Mouse (Mus musculus) MEL (cell line): Measurements from ENCODE around the gene Zeb2. TPM values are rescaled to one million over a fixed set of nuclear protein-coding genes. Genes with fewer than 3 reads are reported as not detected.

Source experiments
- DNase-seq: peaks from one replicate; pipeline ENCODE4 v3.0.0; 2011; ENCODE audit warnings: low read depth, low spot score
- H3K27ac ChIP-seq: 2 replicates; pipeline ENCODE4 v1.5.1; 2012; ENCODE audit warnings: low read depth, mild to moderate bottlenecking, control low read depth, low read length, moderate library complexity; ENCODE audit not compliant: control insufficient read depth
- H3K27me3 ChIP-seq, 2 experiments: fragments of 150-350 bp in 1 of 2; sonication (generic) in 1 of 2; 2 replicates each; pipeline ENCODE4 v1.6.1; 2012; ENCODE audit warnings: low read length in 2 of 2, mild to moderate bottlenecking in 2 of 2, improper control_type of control experiment in 1 of 2, moderate library complexity in 1 of 2; ENCODE audit not compliant: insufficient read depth in 2 of 2, control insufficient read depth in 1 of 2
- H3K36me3 ChIP-seq, 2 experiments: 2 replicates each; pipeline ENCODE4 v1.6.1; 2012 to 2014; ENCODE audit warnings: low read length in 2 of 2, improper control_type of control experiment in 1 of 2, inconsistent platforms in 1 of 2, mild to moderate bottlenecking in 1 of 2; ENCODE audit not compliant: insufficient read depth in 2 of 2, control insufficient read depth in 1 of 2
- H3K4me1 ChIP-seq, 2 experiments: fragments of 150-350 bp in 1 of 2; sonication (generic) in 1 of 2; 2 replicates each; pipeline ENCODE4 v1.6.1; 2012; ENCODE audit warnings: low read length in 2 of 2, improper control_type of control experiment in 1 of 2, mild to moderate bottlenecking in 1 of 2; ENCODE audit not compliant: insufficient read depth in 2 of 2, control insufficient read depth in 1 of 2
- H3K4me3 ChIP-seq, 2 experiments: fragments of 150-350 bp in 1 of 2; sonication (generic) in 1 of 2; 2 replicates each; pipeline ENCODE4 v1.5.1; 2012; ENCODE audit warnings: low read depth in 2 of 2, low read length in 2 of 2, mild to moderate bottlenecking in 2 of 2, moderate library complexity in 2 of 2, control low read depth in 1 of 2, improper control_type of control experiment in 1 of 2; ENCODE audit not compliant: control insufficient read depth in 1 of 2, insufficient read depth in 1 of 2
- H3K79me2 ChIP-seq: 2 replicates; pipeline ENCODE4 v1.6.1; 2012; ENCODE audit warnings: mild to moderate bottlenecking, low read length, moderate library complexity; ENCODE audit not compliant: control insufficient read depth, poor library complexity, insufficient read depth
- H3K9ac ChIP-seq: 2 replicates; pipeline ENCODE4 v1.6.1; 2012; ENCODE audit warnings: low read depth, mild to moderate bottlenecking, control low read depth, low read length, moderate library complexity; ENCODE audit not compliant: control insufficient read depth, poor library complexity, severe bottlenecking
- H3K9me3 ChIP-seq: fragments of 150-350 bp; sonication (generic); replicated peaks from 2 replicates; pipeline ENCODE4 v1.6.1; 2012; ENCODE audit warnings: mild to moderate bottlenecking, low read length, improper control_type of control experiment, moderate library complexity; ENCODE audit not compliant: insufficient read depth
- CHD2 ChIP-seq: IDR thresholded peaks from 2 replicates; pipeline ENCODE4 v1.6.1; 2011; ENCODE audit warnings: low read length, improper control_type of control experiment
- EP300 ChIP-seq, 2 experiments: IDR thresholded peaks; 2 replicates each; pipeline ENCODE4 v1.6.1; 2011; ENCODE audit warnings: improper control_type of control experiment in 2 of 2, low read length in 2 of 2, low read depth in 1 of 2, mild to moderate bottlenecking in 1 of 2
- ETS1 ChIP-seq: IDR thresholded peaks from 2 replicates; pipeline ENCODE4 v1.6.1; 2012; ENCODE audit warnings: low read depth, mild to moderate bottlenecking, inconsistent platforms, low read length, improper control_type of control experiment, moderate library complexity
- GABPA ChIP-seq: IDR thresholded peaks from 2 replicates; pipeline ENCODE4 v1.6.1; 2012; ENCODE audit warnings: low read depth, mild to moderate bottlenecking, inconsistent platforms, low read length, improper control_type of control experiment, moderate library complexity
- GATA1 ChIP-seq: IDR thresholded peaks from 2 replicates; pipeline ENCODE4 v1.6.1; 2011; ENCODE audit warnings: low read depth, low read length, improper control_type of control experiment
- JUND ChIP-seq: IDR thresholded peaks from 2 replicates; pipeline ENCODE4 v1.6.1; 2011; ENCODE audit warnings: low read depth, mild to moderate bottlenecking, improper control_type of control experiment, low read length
- MAX ChIP-seq: IDR thresholded peaks from 2 replicates; pipeline ENCODE4 v1.6.1; 2011; ENCODE audit warnings: low read length, improper control_type of control experiment
- MEF2A ChIP-seq: IDR thresholded peaks from 2 replicates; pipeline ENCODE4 v1.6.1; 2014; ENCODE audit warnings: low read depth, mild to moderate bottlenecking, inconsistent platforms, low read length, improper control_type of control experiment; ENCODE audit not compliant: poor library complexity, insufficient replicate concordance, severe bottlenecking; ENCODE audit errors: extremely low read depth
- MXI1 ChIP-seq: IDR thresholded peaks from 2 replicates; pipeline ENCODE4 v1.6.1; 2011; ENCODE audit warnings: mild to moderate bottlenecking, low read depth, low read length, improper control_type of control experiment
- RCOR1 ChIP-seq: IDR thresholded peaks from 2 replicates; pipeline ENCODE4 v1.6.1; 2012; ENCODE audit warnings: low read depth, mild to moderate bottlenecking, inconsistent platforms, low read length, improper control_type of control experiment
- TCF12 ChIP-seq: IDR thresholded peaks from 2 replicates; pipeline ENCODE4 v1.6.1; 2014; ENCODE audit warnings: low read depth, mild to moderate bottlenecking, inconsistent platforms, low read length, improper control_type of control experiment, moderate library complexity
- ZMIZ1 ChIP-seq: IDR thresholded peaks from 2 replicates; pipeline ENCODE4 v1.6.1; 2012; ENCODE audit warnings: low read depth, mild to moderate bottlenecking, inconsistent platforms, low read length, improper control_type of control experiment, moderate library complexity
- polyA plus RNA-seq, 2 experiments: library from polyadenylated mRNA; stranded (reverse) in 1 of 2; unstranded in 1 of 2; fragments of >175 nt in 1 of 2; fragments of >200 nt in 1 of 2; gene quantifications; 2 replicates each; pipeline versions ENCODE4 v1.2.1 to v1.2.4; 2012; ENCODE audit warnings: low replicate concordance in 2 of 2, low read depth in 1 of 2; ENCODE audit not compliant: insufficient read length in 2 of 2, insufficient read depth in 1 of 2, missing spikeins in 1 of 2
- total RNA-seq: library from RNA; depleted of rRNA; stranded (reverse); fragments of 300-350 nt; gene quantifications from 2 replicates; pipeline ENCODE4 v1.2.3, GENCODE M21; 2012

Zeb2 gene
- total and polyA plus RNA-seq, 3 experiments = 12.8 to 12.9 TPM; not detected in 1

- TF ChIP-seq GABPA = no peak
- TF ChIP-seq MEF2A = no peak
These were observed 39.2 kb downstream of the Zeb2 start (continued) for GRCm38 (mm10) chr2:45077938-45078487.

GRCm38 (mm10) chr2:45077383-45077782 is 39.8 kb downstream of the Zeb2 start:
- no peak for DNase-seq
- peaks cover 13% of the 10 kb centered on the region; the same call in 1 of the 2 replicates for H3K79me2 ChIP-seq
- peak overlapping the region; percentile 60 for H3K27ac ChIP-seq
- TF ChIP-seq MEF2A = no peak
- TF ChIP-seq RCOR1 = peak; percentile 27; the same call in 1 of the 2 replicates
- peak; percentile 60 for TF ChIP-seq GATA1
- TF ChIP-seq JUND = no peak
- TF ChIP-seq EP300 (IDR thresholded peaks at IDR 0.05; ENCODE audit: low read depth in 1 of 2, low read length in 2 of 2) = peak; percentile 57 to 59; a peak in 2 of 4 replicates
- peak; percentile 49; the same call in 1 of the 2 replicates for TF ChIP-seq ETS1
- no peak for TF ChIP-seq MAX
- TF ChIP-seq TCF12 = 0 out of 2 replicates have a peak, but pooled peaks have one; percentile 24
- 0 out of 2 replicates have a peak, but pooled peaks have one; percentile 18 for TF ChIP-seq MXI1
- no peaks in the 10 kb centered on the region for H3K9me3 ChIP-seq
- no peaks in the 10 kb centered on the region for H3K27me3 ChIP-seq
- peaks cover 3 to 39% of the 10 kb centered on the region in 2 experiments; a peak in 3 of 4 replicates for H3K36me3 ChIP-seq
- no peak overlapping the region for H3K4me3 ChIP-seq
- H3K4me1 ChIP-seq = peaks cover 19 to 26% of the 10 kb centered on the region in 2 experiments
- no peak overlapping the region for H3K9ac ChIP-seq

- Histone ChIP-seq H3K36me3 (peaks cover 5 to 40% of the 10 kb centered on the region in 2 experiments), H3K27me3 (no peaks in the 10 kb centered on the region), H3K79me2 (peaks cover 4% of the 10 kb centered on the region; the same call in 1 of the 2 replicates), H3K9me3 (no peaks in the 10 kb centered on the region), H3K9ac (no peak overlapping the region), H3K4me3 (no peak overlapping the region), H3K27ac (no peak overlapping the region), H3K4me1 (peaks cover 19 to 27% of the 10 kb centered on the region in 2 experiments)
- TF ChIP-seq CHD2 (no peak), ZMIZ1 (no peak)
- no peak for DNase-seq
These were observed 44.2 kb downstream of the Zeb2 start for GRCm38 (mm10) chr2:45073025-45073424.
